Mouse (Mus musculus): ENCODE measurements around the gene Zfp579.
A peak's percentile ranks its signal among the peaks of the same experiment; 100 is the strongest.
"Not testable (repeated sequence)": the region's sequence is repeated elsewhere in the genome, so short reads cannot be mapped to it uniquely, and the experiment has no call there.

Zfp579 gene

GRCm38 (mm10) chr7:4996003-4996895 is at the start of gene Zfp579:
Zfp579 (minus strand) TSS chr7:4996158.
- peak; percentile 94 for DNase-seq

GRCm38 (mm10) chr7:5044981-5045380 is 49.0 kb upstream of the Zfp579 start:
- DNase-seq = no peak

GRCm38 (mm10) chr7:5038940-5039339 is 43.0 kb upstream of the Zfp579 start:
- no peak for DNase-seq

- peak; percentile 96 for DNase-seq
Observed at GRCm38 (mm10) chr7:5038109-5038732, 42.3 kb upstream of the Zfp579 start, which contains the start of gene Zfp784. Zfp784 (minus strand) TSS chr7:5038446.

- DNase-seq = no peak
Observed at GRCm38 (mm10) chr7:5037467-5037866, 41.5 kb upstream of the Zfp579 start.

GRCm38 (mm10) chr7:5037026-5037425 is 41.1 kb upstream of the Zfp579 start:
- no peak for DNase-seq

GRCm38 (mm10) chr7:5036136-5036535 is 40.2 kb upstream of the Zfp579 start:
- DNase-seq = no peak

GRCm38 (mm10) chr7:5035628-5036027 is 39.7 kb upstream of the Zfp579 start:
- no peak for DNase-seq

- DNase-seq = no peak
Observed at GRCm38 (mm10) chr7:5033818-5034217, 37.9 kb upstream of the Zfp579 start, which contains the start of gene 4632433K11Rik. 4632433K11Rik (plus strand) TSS chr7:5034118.

GRCm38 (mm10) chr7:5031496-5031895 is 35.5 kb upstream of the Zfp579 start:
- no peak for DNase-seq

GRCm38 (mm10) chr7:5030554-5031275 is 34.8 kb upstream of the Zfp579 start:
- DNase-seq = no peak

GRCm38 (mm10) chr7:5029946-5030345 is 34.0 kb upstream of the Zfp579 start:
- DNase-seq = no peak

GRCm38 (mm10) chr7:5029543-5029942 is 33.6 kb upstream of the Zfp579 start:
- DNase-seq = no peak

GRCm38 (mm10) chr7:5021197-5021596 is 25.2 kb upstream of the Zfp579 start:
- DNase-seq = no peak

GRCm38 (mm10) chr7:5020685-5021084 is 24.7 kb upstream of the Zfp579 start:
- no peak for DNase-seq

- DNase-seq = peak; percentile 100
Observed at GRCm38 (mm10) chr7:5020000-5020681, 24.2 kb upstream of the Zfp579 start, which contains the start of the genes Zfp865 and Ccdc106. Zfp865 (plus strand) TSS chr7:5020376. Ccdc106 (plus strand) TSS chr7:5020553.

GRCm38 (mm10) chr7:5019576-5019975 is 23.6 kb upstream of the Zfp579 start:
- not testable (repeated sequence) for DNase-seq

GRCm38 (mm10) chr7:5017931-5018330 is 22.0 kb upstream of the Zfp579 start:
- DNase-seq = no peak

- DNase-seq = no peak
Observed at GRCm38 (mm10) chr7:5017352-5017751, 21.4 kb upstream of the Zfp579 start.

GRCm38 (mm10) chr7:5016920-5017319 is 21.0 kb upstream of the Zfp579 start:
- DNase-seq = no peak

- DNase-seq = no peak
Observed at GRCm38 (mm10) chr7:5016057-5016456, 20.1 kb upstream of the Zfp579 start.

Measured in kidney, postnatal 14 days (tissue).